In the genomic region with DNA sequence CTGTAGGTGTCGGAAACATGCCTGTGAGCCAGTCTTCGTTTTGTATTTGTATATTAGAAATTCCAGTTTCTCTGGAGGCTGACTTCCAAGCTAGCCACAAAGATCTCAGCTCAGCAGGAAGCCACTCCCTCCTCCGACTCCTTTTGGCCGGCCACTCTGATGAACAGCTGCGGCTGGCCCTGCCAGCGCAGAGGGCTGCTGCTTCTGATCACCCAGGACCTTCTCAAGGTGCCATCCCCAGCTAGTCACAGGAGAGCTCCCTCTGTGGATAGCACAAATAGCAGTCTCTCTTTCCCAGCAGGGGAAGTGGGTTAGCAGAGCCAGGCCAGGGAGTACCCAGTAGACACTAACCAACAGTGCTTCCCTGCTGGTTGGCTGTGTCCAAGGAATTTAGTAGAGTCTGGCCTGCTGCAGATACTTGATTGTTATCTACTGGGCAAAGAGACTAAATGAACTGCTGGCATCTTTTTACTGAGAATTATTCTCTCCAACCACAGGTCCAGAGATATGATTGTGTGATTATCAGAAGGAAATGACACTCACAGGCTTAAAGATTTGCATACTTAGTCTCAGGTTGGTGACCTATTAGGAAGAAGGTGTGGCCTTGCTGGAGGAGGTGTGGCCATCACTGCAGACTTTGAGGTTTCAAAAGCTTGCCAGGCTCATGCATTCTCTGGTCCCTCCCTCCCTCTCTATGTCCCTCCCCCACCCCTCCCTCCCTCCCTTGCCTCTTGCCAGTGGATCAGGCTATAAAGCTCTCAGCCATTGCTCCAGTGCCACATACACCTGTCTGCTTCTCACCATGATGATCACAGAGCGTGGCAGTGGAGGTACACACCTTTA, we compare ENCODE assay signal across 14 mouse cellular contexts. TPM values are rescaled to one million over a fixed set of nuclear protein-coding genes. Genes with fewer than 3 reads are reported as not detected.
DNase-seq lines count a peak whose midpoint lies in the region; ATAC-seq and TF ChIP-seq lines count a peak whose summit lies in the region.
"Had no signal": no experiment of that assay in that cellular context is flagged by ENCODE, and none has a peak within 500 bp of the region (broad histone marks: within the 10 kb centered on the region; RNA-seq: fewer than 3 reads in every experiment).

No protein-coding gene starts in this region.

- no peaks in the 10 kb centered on the region for H3K4me1 ChIP-seq in embryonic facial prominence, embryonic 13.5 days
- H3K4me1 ChIP-seq in embryonic facial prominence, embryonic 10.5 days, result no peaks in the 10 kb centered on the region
- 0 out of 2 replicates have a peak, but pooled peaks cover 5% of the 10 kb centered on the region for H3K4me1 ChIP-seq in liver, adult 2 months (ENCODE audit: control insufficient read depth, insufficient read depth, low read length)
- no peaks in the 10 kb centered on the region for H3K4me1 ChIP-seq in stomach, postnatal 0 days (replicated peaks; ENCODE audit: control insufficient read depth, insufficient read depth)
- no peaks in the 10 kb centered on the region for H3K4me1 ChIP-seq in hindbrain, embryonic 16.5 days (ENCODE audit: control insufficient read depth, insufficient read depth, low read depth, low read length)
- H3K4me1 ChIP-seq: embryonic facial prominence, embryonic 15.5 days; midbrain, embryonic 15.5 days had no signal

- TF ChIP-seq CTCF in liver, adult 2 months (IDR thresholded peaks at IDR 0.05; ENCODE audit: low read depth, low read length), result no peak
- no peak for TF ChIP-seq CTCF in stomach, postnatal 0 days (IDR thresholded peaks at IDR 0.05; ENCODE audit: low read depth)

- no peaks in the 10 kb centered on the region for H3K27me3 ChIP-seq in embryonic facial prominence, embryonic 13.5 days
- H3K27me3 ChIP-seq in embryonic facial prominence, embryonic 10.5 days (replicated peaks; ENCODE audit: low read depth, poor library complexity, severe bottlenecking), result peaks cover 1% of the 10 kb centered on the region; the same call in 1 of the 2 replicates
- no peaks in the 10 kb centered on the region for H3K27me3 ChIP-seq in liver, adult 2 months (ENCODE audit: control insufficient read depth, insufficient read depth, low read length)
- H3K27me3 ChIP-seq in stomach, postnatal 0 days (ENCODE audit: control insufficient read depth, insufficient read depth, low read length), result no peaks in the 10 kb centered on the region
- H3K27me3 ChIP-seq in hindbrain, embryonic 16.5 days (replicated peaks; ENCODE audit: control insufficient read depth, insufficient read depth, low read length), result no peaks in the 10 kb centered on the region
- H3K27me3 ChIP-seq: embryonic facial prominence, embryonic 15.5 days; midbrain, embryonic 15.5 days had no signal

- no peaks in the 10 kb centered on the region for H3K79me2 ChIP-seq in liver, adult 2 months (ENCODE audit: control insufficient read depth, insufficient read depth, low read length)

- no peak for ATAC-seq in embryonic facial prominence, embryonic 13.5 days (ENCODE audit: insufficient number of reproducible peaks, insufficient read depth, low FRiP score, low TSS enrichment, low read depth)
- peak; percentile 69 for ATAC-seq in stomach, postnatal 0 days (ENCODE audit: low FRiP score, low TSS enrichment)
- ATAC-seq in hindbrain, embryonic 16.5 days, result no peak
- ATAC-seq: midbrain, embryonic 15.5 days had no signal

- H3K9ac ChIP-seq in embryonic facial prominence, embryonic 13.5 days, result peak overlapping the region; percentile 40; the same call in 1 of the 2 replicates
- H3K9ac ChIP-seq in liver, adult 2 months (ENCODE audit: low read depth, low read length), result no peak overlapping the region
- H3K9ac ChIP-seq in stomach, postnatal 0 days (ENCODE audit: low read length), result peak overlapping the region; percentile 23; the same call in 1 of the 2 replicates
- no peak overlapping the region for H3K9ac ChIP-seq in hindbrain, embryonic 16.5 days (ENCODE audit: low read depth, low read length)
- H3K9ac ChIP-seq: embryonic facial prominence, embryonic 15.5 days; midbrain, embryonic 15.5 days had no signal

- H3K27ac ChIP-seq in embryonic facial prominence, embryonic 13.5 days, result no peak overlapping the region
- no peak overlapping the region for H3K27ac ChIP-seq in embryonic facial prominence, embryonic 10.5 days (replicated peaks)
- H3K27ac ChIP-seq in liver, adult 2 months (replicated peaks; ENCODE audit: insufficient read depth, low read depth, low read length), result no peak overlapping the region
- no peak overlapping the region for H3K27ac ChIP-seq in stomach, postnatal 0 days (replicated peaks)
- H3K27ac ChIP-seq in hindbrain, embryonic 16.5 days (ENCODE audit: low read depth, low read length), result no peak overlapping the region
- H3K27ac ChIP-seq: embryonic facial prominence, embryonic 15.5 days; midbrain, embryonic 15.5 days had no signal

- no peak for TF ChIP-seq EP300 in stomach, postnatal 0 days (optimal IDR thresholded peaks at IDR 0.05)

- no peak overlapping the region for H3K4me3 ChIP-seq in embryonic facial prominence, embryonic 13.5 days
- no peak overlapping the region for H3K4me3 ChIP-seq in embryonic facial prominence, embryonic 10.5 days
- no peak overlapping the region for H3K4me3 ChIP-seq in liver, adult 2 months (ENCODE audit: insufficient read depth, low read depth, low read length)
- no peak overlapping the region for H3K4me3 ChIP-seq in stomach, postnatal 0 days (ENCODE audit: low read depth, low read length)
- H3K4me3 ChIP-seq in hindbrain, embryonic 16.5 days (ENCODE audit: low read length), result no peak overlapping the region
- H3K4me3 ChIP-seq: embryonic facial prominence, embryonic 15.5 days; midbrain, embryonic 15.5 days had no signal

- H3K36me3 ChIP-seq in embryonic facial prominence, embryonic 13.5 days, result no peaks in the 10 kb centered on the region
- no peaks in the 10 kb centered on the region for H3K36me3 ChIP-seq in embryonic facial prominence, embryonic 10.5 days (replicated peaks)
- H3K36me3 ChIP-seq in liver, adult 2 months (ENCODE audit: control insufficient read depth, insufficient read depth, low read length), result no peaks in the 10 kb centered on the region
- H3K36me3 ChIP-seq in stomach, postnatal 0 days (ENCODE audit: control insufficient read depth, insufficient read depth, low read length), result no peaks in the 10 kb centered on the region
- H3K36me3 ChIP-seq in hindbrain, embryonic 16.5 days (ENCODE audit: control insufficient read depth, insufficient read depth, low read length), result no peaks in the 10 kb centered on the region
- H3K36me3 ChIP-seq: embryonic facial prominence, embryonic 15.5 days; midbrain, embryonic 15.5 days had no signal

- H3K4me2 ChIP-seq in embryonic facial prominence, embryonic 13.5 days, result no peak overlapping the region
- H3K4me2 ChIP-seq in stomach, postnatal 0 days (replicated peaks; ENCODE audit: low read depth), result no peak overlapping the region
- no peak overlapping the region for H3K4me2 ChIP-seq in hindbrain, embryonic 16.5 days (ENCODE audit: low read length)
- H3K4me2 ChIP-seq: embryonic facial prominence, embryonic 15.5 days; midbrain, embryonic 15.5 days had no signal

- TF ChIP-seq POLR2A in liver, adult 2 months (IDR thresholded peaks at IDR 0.05; ENCODE audit: extremely low read depth, insufficient read depth, low read length), result no peak

- WGBS in embryonic facial prominence, embryonic 13.5 days, result 49% methylated on average over 7 of the region's 7 CpGs
- WGBS in embryonic facial prominence, embryonic 10.5 days, result 51% methylated on average over 7 of the region's 7 CpGs
- WGBS in liver, adult 2 months, result 76% methylated on average over 7 of the region's 7 CpGs
- 32% methylated on average over 7 of the region's 7 CpGs for WGBS in stomach, postnatal 0 days
- 39% methylated on average over 7 of the region's 7 CpGs for WGBS in hindbrain, embryonic 16.5 days

- no peak for DNase-seq in embryonic facial prominence, embryonic 10.5 days (ENCODE audit: low spot score)
- DNase-seq in retina, adult 2 months (ENCODE audit: low read depth, low spot score), result peak; percentile 46
- no peak for DNase-seq in retina, embryonic 14.5 days (ENCODE audit: low spot score)
- peak; percentile 58 for DNase-seq in liver, adult 2 months (ENCODE audit: extremely low read depth, low read depth, low spot score)
- DNase-seq in stomach, postnatal 0 days (ENCODE audit: low spot score), result peak; percentile 61
- DNase-seq in neural tube, embryonic 10.5 days (ENCODE audit: extremely low spot score, low spot score), result no peak
- DNase-seq: right cerebral cortex, adult 18-20 months had no signal

- H3K9me3 ChIP-seq in embryonic facial prominence, embryonic 13.5 days, result no peaks in the 10 kb centered on the region
- H3K9me3 ChIP-seq in embryonic facial prominence, embryonic 10.5 days, result no peaks in the 10 kb centered on the region
- H3K9me3 ChIP-seq in stomach, postnatal 0 days (ENCODE audit: control insufficient read depth, low read length), result no peaks in the 10 kb centered on the region
- H3K9me3 ChIP-seq in hindbrain, embryonic 16.5 days (ENCODE audit: control insufficient read depth, low read length), result no peaks in the 10 kb centered on the region
- H3K9me3 ChIP-seq: embryonic facial prominence, embryonic 15.5 days; midbrain, embryonic 15.5 days had no signal

RNA-seq across cellular contexts. Expression of a gene that starts 3.2 kb away (rescaled TPM):
- polyA plus RNA-seq in embryonic facial prominence, embryonic 13.5 days (2015; fragmentation: Nextera tagmentation; extraction: Ambion mirVana), result not detected in 2 replicates
- polyA plus RNA-seq in embryonic facial prominence, embryonic 10.5 days (2016; fragmentation: Nextera tagmentation; extraction: Ambion mirVana), result not detected in 2 replicates
- total RNA-seq in liver, adult 2 months (2014; rRNA removed), result 0.07 and 0.09 TPM in 2 replicates
- 1.1 and 1.3 TPM in 2 replicates for polyA plus RNA-seq in liver, adult 2 months (2012; rRNA removed)
- polyA plus RNA-seq in stomach, postnatal 0 days (2015; fragmentation: Nextera tagmentation; extraction: Ambion mirVana), result not detected in 2 replicates
- not detected in 2 replicates for polyA plus RNA-seq in hindbrain, embryonic 16.5 days (2015; fragmentation: Nextera tagmentation; extraction: Ambion mirVana)
- polyA plus RNA-seq: heart, embryonic 16.5 days; midbrain, embryonic 15.5 days had no signal

RNA-seq across cellular contexts. Expression of a gene that starts 6.5 kb away (rescaled TPM):
- not detected in 2 replicates for polyA plus RNA-seq in embryonic facial prominence, embryonic 13.5 days (2015; fragmentation: Nextera tagmentation; extraction: Ambion mirVana)
- polyA plus RNA-seq in embryonic facial prominence, embryonic 10.5 days (2016; fragmentation: Nextera tagmentation; extraction: Ambion mirVana), result not detected in 2 replicates
- not detected in 2 replicates for total RNA-seq in liver, adult 2 months (2014; rRNA removed)
- not detected in 2 replicates for polyA plus RNA-seq in liver, adult 2 months (2012; rRNA removed)
- not detected in 2 replicates for polyA plus RNA-seq in stomach, postnatal 0 days (2015; fragmentation: Nextera tagmentation; extraction: Ambion mirVana)
- polyA plus RNA-seq in hindbrain, embryonic 16.5 days (2015; fragmentation: Nextera tagmentation; extraction: Ambion mirVana), result not detected in 2 replicates
- polyA plus RNA-seq: brain, embryonic 14.5 days; embryonic facial prominence, embryonic 15.5 days; heart, embryonic 16.5 days; midbrain, embryonic 15.5 days had no signal

RNA-seq across cellular contexts. Expression of a gene that starts 16.7 kb away (rescaled TPM):
- polyA plus RNA-seq in embryonic facial prominence, embryonic 13.5 days (2015; fragmentation: Nextera tagmentation; extraction: Ambion mirVana), result 0.10 and 0.37 TPM in 2 replicates
- 0.26 and 0.76 TPM in 2 replicates for polyA plus RNA-seq in embryonic facial prominence, embryonic 10.5 days (2016; fragmentation: Nextera tagmentation; extraction: Ambion mirVana)
- total RNA-seq in liver, adult 2 months (2014; rRNA removed), result 0.07 TPM in 1 of 2 replicates, not detected in the other
- polyA plus RNA-seq in liver, adult 2 months (2012; rRNA removed), result 0.09 TPM in 1 of 2 replicates, not detected in the other
- polyA plus RNA-seq in stomach, postnatal 0 days (2015; fragmentation: Nextera tagmentation; extraction: Ambion mirVana), result 0.06 and 0.07 TPM in 2 replicates
- polyA plus RNA-seq in hindbrain, embryonic 16.5 days (2015; fragmentation: Nextera tagmentation; extraction: Ambion mirVana), result 0.19 and 0.29 TPM in 2 replicates
- total RNA-seq: layer of hippocampus, postnatal 14 days had no signal

RNA-seq across cellular contexts. Expression of a gene that starts 24.8 kb away (rescaled TPM):
- 131 and 135 TPM in 2 replicates for polyA plus RNA-seq in embryonic facial prominence, embryonic 13.5 days (2015; fragmentation: Nextera tagmentation; extraction: Ambion mirVana)
- polyA plus RNA-seq in embryonic facial prominence, embryonic 10.5 days (2016; fragmentation: Nextera tagmentation; extraction: Ambion mirVana), result 89.7 and 91.9 TPM in 2 replicates
- 34.3 and 37.7 TPM in 2 replicates for total RNA-seq in liver, adult 2 months (2014; rRNA removed)
- polyA plus RNA-seq in liver, adult 2 months (2012; rRNA removed), result 68.4 and 75.4 TPM in 2 replicates
- 62.8 and 70.5 TPM in 2 replicates for polyA plus RNA-seq in stomach, postnatal 0 days (2015; fragmentation: Nextera tagmentation; extraction: Ambion mirVana)
- polyA plus RNA-seq in hindbrain, embryonic 16.5 days (2015; fragmentation: Nextera tagmentation; extraction: Ambion mirVana), result 105 and 110 TPM in 2 replicates

RNA-seq across cellular contexts. Expression of a gene that starts 25.1 kb away (rescaled TPM):
- 167 and 170 TPM in 2 replicates for polyA plus RNA-seq in embryonic facial prominence, embryonic 13.5 days (2015; fragmentation: Nextera tagmentation; extraction: Ambion mirVana)
- 135 and 137 TPM in 2 replicates for polyA plus RNA-seq in embryonic facial prominence, embryonic 10.5 days (2016; fragmentation: Nextera tagmentation; extraction: Ambion mirVana)
- 108 and 109 TPM in 2 replicates for total RNA-seq in liver, adult 2 months (2014; rRNA removed)
- 113 and 118 TPM in 2 replicates for polyA plus RNA-seq in liver, adult 2 months (2012; rRNA removed)
- 120 and 121 TPM in 2 replicates for polyA plus RNA-seq in stomach, postnatal 0 days (2015; fragmentation: Nextera tagmentation; extraction: Ambion mirVana)
- polyA plus RNA-seq in hindbrain, embryonic 16.5 days (2015; fragmentation: Nextera tagmentation; extraction: Ambion mirVana), result 185 and 191 TPM in 2 replicates

Comparison
In these comparisons a context has a peak if more than half of its experiments do, and no peak if none do; other contexts are left out.
1. DNase-seq: peak in retina, adult 2 months (single experiment), liver, adult 2 months (single experiment) and stomach, postnatal 0 days (single experiment); none in embryonic facial prominence, embryonic 10.5 days (single experiment), retina, embryonic 14.5 days (single experiment) and neural tube, embryonic 10.5 days (single experiment).
2. H3K9ac ChIP-seq: peak in embryonic facial prominence, embryonic 13.5 days (single experiment) and stomach, postnatal 0 days (single experiment); none in liver, adult 2 months (single experiment) and hindbrain, embryonic 16.5 days (single experiment).